Mouse (Mus musculus) heart, adult 2 months (tissue): ENCODE results near the gene Rest. TPM values are rescaled to one million over a fixed set of nuclear protein-coding genes. Genes with fewer than 3 reads are reported as not detected.
A peak's percentile ranks its signal among the peaks of the same experiment; 100 is the strongest.

Experiments
- DNase-seq, 2 experiments: peaks; one replicate each; pipeline ENCODE4 v3.0.0; 2021
- H3K27ac ChIP-seq: fragments of 200-600 bp; 2 replicates; pipeline ENCODE4 v1.8.1; 2022
- H3K27me3 ChIP-seq: fragments of 200-500 bp; 2 replicates; pipeline ENCODE4 v1.6.1; 2012; ENCODE audit warnings: mild to moderate bottlenecking, low read length, inconsistent platforms, mixed read lengths; ENCODE audit not compliant: control insufficient read depth, insufficient read depth
- H3K36me3 ChIP-seq: fragments of 200-500 bp; 2 replicates; pipeline ENCODE4 v1.6.1; 2012; ENCODE audit warnings: low read length, inconsistent platforms; ENCODE audit not compliant: control insufficient read depth, insufficient read depth
- H3K4me1 ChIP-seq: fragments of 200-500 bp; 2 replicates; pipeline ENCODE4 v1.6.1; 2011; ENCODE audit warnings: low read length; ENCODE audit not compliant: control insufficient read depth, insufficient read depth
- H3K4me3 ChIP-seq: fragments of 200-600 bp; 2 replicates; pipeline ENCODE4 v1.8.1; 2022
- H3K79me2 ChIP-seq: fragments of 200-500 bp; replicated peaks from 2 replicates; pipeline ENCODE4 v1.6.1; 2012; ENCODE audit warnings: mild to moderate bottlenecking, inconsistent platforms, low read length, moderate library complexity, mixed read lengths; ENCODE audit not compliant: control insufficient read depth, insufficient read depth
- H3K9ac ChIP-seq: fragments of 200-500 bp; 2 replicates; pipeline ENCODE4 v1.6.1; 2012; ENCODE audit warnings: low read depth, mild to moderate bottlenecking, control low read depth, inconsistent platforms, low read length, mixed read lengths
- CTCF ChIP-seq: fragments of 200-600 bp; IDR thresholded peaks from 2 replicates; pipeline ENCODE4 v1.8.1; 2022; ENCODE audit warnings: antibody characterized with exemption, mild to moderate bottlenecking, moderate library complexity
- EP300 ChIP-seq: fragments of 200-500 bp; IDR thresholded peaks from 2 replicates; pipeline ENCODE4 v1.6.1; 2011; ENCODE audit warnings: low read depth, low read length, control low read depth; ENCODE audit not compliant: insufficient read depth
- WGBS: fragments of 180-500 bp; shearing (Covaris S2); methylation state at CpG from one replicate; pipeline ENCODE4 v1.1.7; 2018; 5-methylcytosine and 5-hydroxymethylcytosine counted together
- intact Hi-C: fragments of 180-260 bp; cut with DNase I; formaldehyde crosslinking; loops from one replicate; pipeline ENCODE4 v1.15.1; 2025
- microRNA-seq, 2 experiments: library from miRNA; unstranded; fragments of <30 nt; microRNA quantifications; one replicate each; pipeline ENCODE4 v1.2.0; 2021
- polyA plus RNA-seq: library from polyadenylated mRNA; depleted of rRNA; stranded (reverse); fragments of >200 nt; gene quantifications from 2 replicates; pipeline ENCODE4 v1.2.3, GENCODE M21; 2012; rRNA removed
- total RNA-seq, 2 experiments: library from RNA; stranded (reverse); gene quantifications; 2 replicates each; pipeline ENCODE4 v1.2.3; 2021

Gene Rest
- total and polyA plus RNA-seq, 3 experiments = 3.7 to 13.2 (median 12.8) TPM

GRCm38 (mm10) chr5:77330154-77330553 lies 64.9 kb downstream of the Rest start:
- Histone ChIP-seq H3K4me3 (no peak overlapping the region), H3K9ac (no peak overlapping the region), H3K27me3 (no peaks in the 10 kb centered on the region), H3K79me2 (no peaks in the 10 kb centered on the region), H3K4me1 (no peaks in the 10 kb centered on the region), H3K27ac (no peak overlapping the region), H3K36me3 (peaks cover 2% of the 10 kb centered on the region; the same call in 1 of the 2 replicates)
- 76% methylated on average over 5 of the region's 5 CpGs for WGBS
- TF ChIP-seq EP300 = no peak
- peak; percentile 38 for TF ChIP-seq CTCF
- intact Hi-C loops = no loop called here
- DNase-seq = no peak

Small RNAs within 50 kb of the gene (microRNA-seq; reads per million reads assigned to microRNA genes)
- 0 reads per million in 2 experiments for gene Mir5098

Other genes with a start within 250 kb of the Rest start
- gene Thegl, start 249.5 kb upstream of the Rest start, total RNA-seq = not detected
- gene Thegl, start 249.5 kb upstream of the Rest start, polyA plus RNA-seq = 0.25 TPM in 1 of 2 replicates, not detected in the other
- gene Hopx, start 150.4 kb upstream of the Rest start, total RNA-seq = 100 to 1,000 TPM; 367 to 385 TPM
- gene Hopx, start 150.4 kb upstream of the Rest start, polyA plus RNA-seq = 284 and 285 TPM in 2 replicates
- gene Spink2, start 54.0 kb upstream of the Rest start, total RNA-seq = not detected
- gene Spink2, start 54.0 kb upstream of the Rest start, polyA plus RNA-seq = 1.3 and 2.2 TPM in 2 replicates
- 10 to 100 TPM; 19.7 to 21.3 TPM for gene Noa1, start 44.6 kb downstream of the Rest start, total RNA-seq
- gene Noa1, start 44.6 kb downstream of the Rest start, polyA plus RNA-seq = 12.2 and 13.5 TPM in 2 replicates
- gene Polr2b, start 44.7 kb downstream of the Rest start, total RNA-seq = 10 to 100 TPM; 34.1 to 34.5 TPM
- gene Polr2b, start 44.7 kb downstream of the Rest start, polyA plus RNA-seq = 25.4 and 26.8 TPM in 2 replicates
- 100 to 1,000 TPM; 174 to 205 TPM for gene Igfbp7, start 142.6 kb downstream of the Rest start, total RNA-seq
- 342 and 353 TPM in 2 replicates for gene Igfbp7, start 142.6 kb downstream of the Rest start, polyA plus RNA-seq